Mouse (Mus musculus): Measurements from ENCODE around the gene Slc9a7.

Gene Slc9a7

GRCm38 (mm10) chrX:20161687-20162321, 129.8 kb downstream of the Slc9a7 start:
- ATAC-seq (ENCODE audit: insufficient number of reproducible peaks, low FRiP score, low TSS enrichment): no peak

DNA sequence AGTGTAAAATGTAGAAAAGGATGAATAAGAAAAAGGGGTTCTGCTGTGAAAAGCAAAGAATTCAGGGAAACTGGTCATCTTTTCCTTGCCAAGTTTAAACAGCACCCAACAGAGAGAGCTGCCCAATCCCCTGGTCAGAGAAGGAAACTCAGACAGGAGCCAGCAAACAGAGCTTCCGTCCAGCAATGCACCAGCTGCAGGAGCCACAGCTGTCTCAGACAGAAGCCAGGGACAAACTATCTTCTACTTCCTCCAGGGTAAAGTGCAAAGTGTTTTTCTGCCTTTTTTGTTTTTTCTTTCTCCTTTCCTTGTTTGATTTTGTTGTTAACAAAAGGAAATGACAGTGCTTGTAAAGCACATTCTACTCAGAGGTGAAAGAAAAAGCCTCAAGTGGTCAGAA, 131.3 kb downstream of the Slc9a7 start:
- no peak for ATAC-seq (ENCODE audit: insufficient number of reproducible peaks, low FRiP score, low TSS enrichment)

DNA sequence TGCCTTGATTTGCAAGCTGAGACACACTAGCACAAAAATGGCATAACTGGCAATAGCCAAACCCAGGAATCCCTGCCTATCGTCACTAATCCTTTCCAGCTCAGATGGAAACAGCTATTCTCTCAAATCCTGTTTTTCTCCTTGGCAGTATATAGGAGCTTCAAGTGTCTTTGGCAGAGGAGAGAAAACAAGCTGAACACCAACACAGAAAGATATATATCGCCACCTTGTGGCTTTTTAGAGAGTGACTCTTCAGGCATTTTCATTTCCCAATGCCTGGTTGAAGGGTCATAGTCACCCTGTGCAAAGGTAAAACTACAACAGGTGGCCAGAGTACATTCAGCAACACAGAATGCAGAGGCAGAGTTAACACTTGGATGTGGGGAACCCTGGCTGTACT, 134.1 kb downstream of the Slc9a7 start:
- peak; percentile 56; the same call in 1 of the 2 replicates for ATAC-seq (ENCODE audit: insufficient number of reproducible peaks, low FRiP score, low TSS enrichment)

DNA sequence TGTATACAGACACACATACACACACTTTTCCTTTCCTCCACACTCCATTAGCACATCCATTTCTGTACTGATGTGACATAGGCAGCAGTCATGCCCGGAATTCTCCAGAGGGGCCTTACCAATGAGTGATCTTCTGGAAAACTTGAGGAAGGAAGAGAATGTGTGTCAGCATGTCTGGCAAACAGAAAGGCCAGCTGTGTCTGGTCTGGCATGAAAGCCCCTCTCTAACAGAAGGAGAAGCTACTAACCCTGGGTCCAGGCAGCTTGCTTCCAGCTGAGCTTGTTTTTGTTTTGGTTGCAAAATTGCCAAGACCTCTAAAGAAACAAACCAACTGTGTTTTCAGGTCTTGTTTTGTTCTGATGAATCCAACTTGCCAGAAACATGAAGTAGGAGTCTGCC, 162.1 kb downstream of the Slc9a7 start:
- 0 out of 2 replicates have a peak, but pooled peaks have one; percentile 20 for ATAC-seq (ENCODE audit: insufficient number of reproducible peaks, low FRiP score, low TSS enrichment)

DNA sequence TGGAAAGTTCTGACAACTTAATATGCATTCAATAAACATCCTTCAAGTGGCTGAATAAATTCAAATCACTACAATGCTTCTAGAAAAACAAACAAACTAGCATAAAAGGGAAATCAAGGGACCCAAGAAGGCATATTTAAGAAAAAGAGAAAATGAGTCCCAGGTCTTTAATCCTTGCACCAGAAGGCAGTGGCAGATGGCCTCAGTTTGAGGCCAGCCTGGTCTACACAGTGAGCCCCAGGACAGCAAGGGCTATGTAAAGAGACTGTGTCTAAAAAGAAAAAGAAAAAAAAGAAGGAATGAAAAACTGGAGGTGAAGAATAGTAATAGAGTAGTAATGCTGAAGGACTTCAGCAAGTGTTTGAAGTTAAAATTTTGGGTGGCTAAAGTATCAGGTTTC, 162.7 kb downstream of the Slc9a7 start:
- no peak for ATAC-seq (ENCODE audit: insufficient number of reproducible peaks, low FRiP score, low TSS enrichment)

DNA sequence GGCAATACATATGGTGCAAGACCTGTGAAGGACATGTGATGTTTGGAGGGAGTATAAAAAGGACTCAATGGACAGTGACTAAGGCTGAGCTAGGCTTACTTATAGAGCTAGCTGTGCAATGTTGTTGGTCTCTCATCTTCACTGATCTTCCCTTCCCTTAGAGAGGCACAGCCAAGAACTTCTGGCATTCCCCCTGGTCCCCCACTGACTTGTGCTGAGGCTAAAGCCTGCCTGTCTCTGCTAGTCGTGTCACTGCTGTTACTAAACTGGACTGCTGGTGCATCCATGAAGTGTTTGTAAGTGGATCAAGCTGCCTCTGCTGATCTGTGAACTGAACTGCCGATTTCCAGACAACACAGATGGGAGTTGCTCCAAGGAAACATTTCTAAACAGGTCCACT, 166.1 kb downstream of the Slc9a7 start:
- no peak for ATAC-seq (ENCODE audit: insufficient number of reproducible peaks, low FRiP score, low TSS enrichment)

- ATAC-seq (ENCODE audit: insufficient number of reproducible peaks, low FRiP score, low TSS enrichment): no peak
Observed at GRCm38 (mm10) chrX:20117717-20118116, 173.9 kb downstream of the Slc9a7 start.

DNA sequence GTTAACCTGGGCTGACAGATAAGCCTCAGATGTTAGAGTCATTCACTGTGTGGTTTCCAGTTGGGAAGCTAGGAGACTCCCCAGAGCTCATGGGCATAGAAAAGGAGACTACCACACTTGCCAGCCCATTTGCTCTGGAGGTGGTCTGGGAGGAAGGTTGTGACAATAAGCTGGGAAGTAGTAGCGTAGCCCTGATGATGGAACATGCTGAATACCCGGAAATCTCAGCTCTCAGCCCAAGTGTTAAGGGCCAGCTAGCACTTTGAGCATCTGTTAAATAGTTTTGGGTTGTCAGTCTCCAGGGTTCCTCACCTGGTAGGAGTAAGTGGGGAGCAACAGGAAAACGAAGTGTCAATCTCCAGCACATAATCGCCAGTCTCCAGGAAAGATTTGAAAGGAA, 221.4 kb downstream of the Slc9a7 start:
- no peak for ATAC-seq (ENCODE audit: insufficient number of reproducible peaks, low FRiP score, low TSS enrichment)

GRCm38 (mm10) chrX:20066636-20067035, 225.0 kb downstream of the Slc9a7 start:
- ATAC-seq (ENCODE audit: insufficient number of reproducible peaks, low FRiP score, low TSS enrichment): no peak

GRCm38 (mm10) chrX:20061764-20062480, 229.7 kb downstream of the Slc9a7 start:
- ATAC-seq (ENCODE audit: insufficient number of reproducible peaks, low FRiP score, low TSS enrichment): peak; percentile 72; the same call in 1 of the 2 replicates

DNA sequence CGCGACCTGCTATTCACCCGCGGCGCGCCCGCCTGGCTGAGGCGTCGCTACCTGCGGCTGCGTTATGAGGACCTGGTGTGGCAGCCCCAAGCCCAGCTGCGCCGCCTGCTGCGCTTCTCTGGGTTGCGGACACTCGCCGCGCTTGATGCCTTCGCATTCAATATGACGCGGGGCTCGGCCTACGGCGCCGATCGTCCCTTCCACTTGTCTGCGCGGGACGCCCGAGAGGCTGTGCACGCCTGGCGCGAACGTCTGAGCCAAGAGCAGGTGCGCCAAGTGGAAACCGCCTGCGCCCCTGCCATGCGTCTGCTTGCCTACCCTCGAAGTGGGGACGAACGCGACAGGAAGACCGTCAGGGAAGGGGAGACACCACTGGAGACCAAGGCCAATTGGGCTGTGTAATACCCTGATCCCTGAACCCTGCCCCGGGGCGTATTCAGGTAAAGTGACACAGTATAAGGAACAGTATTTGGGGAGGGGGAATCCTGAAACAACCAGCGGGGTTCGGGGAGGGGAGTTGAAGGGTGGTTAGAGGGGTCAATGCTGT, 230.8 kb downstream of the Slc9a7 start:
- ATAC-seq (ENCODE audit: insufficient number of reproducible peaks, low FRiP score, low TSS enrichment): no peak

GRCm38 (mm10) chrX:20060096-20060768, 231.4 kb downstream of the Slc9a7 start:
- no peak for ATAC-seq (ENCODE audit: insufficient number of reproducible peaks, low FRiP score, low TSS enrichment)

DNA sequence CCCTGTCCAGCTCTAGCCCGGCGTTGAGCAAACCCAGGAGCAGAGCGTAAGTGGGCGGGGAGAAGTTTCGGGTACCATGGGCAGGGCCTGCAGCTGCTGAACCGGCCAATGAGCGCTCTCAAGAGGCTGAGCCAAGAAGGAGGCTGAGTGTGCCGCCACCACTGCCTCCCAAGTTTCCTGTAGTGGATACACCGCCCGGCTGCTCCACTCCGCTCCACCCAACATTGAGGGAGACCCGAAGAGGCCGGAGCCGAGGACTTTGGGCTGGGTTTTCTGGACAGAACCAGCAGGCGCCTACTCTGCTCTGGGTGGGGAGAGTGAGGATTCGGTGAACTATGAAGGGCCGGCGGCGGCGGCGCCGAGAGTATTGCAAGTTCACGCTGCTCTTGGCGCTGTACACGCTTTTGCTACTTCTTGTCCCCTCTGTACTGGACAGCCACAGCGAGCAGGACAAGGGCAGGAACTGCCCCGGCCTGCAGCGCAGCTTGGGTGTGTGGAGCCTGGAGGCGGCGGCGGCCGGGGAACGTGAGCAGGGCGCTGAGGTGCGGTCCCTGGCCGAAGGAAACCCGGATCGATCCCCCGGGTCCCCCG, 232.1 kb downstream of the Slc9a7 start, which contains the start of gene Chst7:
Gene Chst7 (plus strand): TSS at position 180 of the 591 bp plus-strand sequence.
- ATAC-seq (ENCODE audit: insufficient number of reproducible peaks, low FRiP score, low TSS enrichment): peak; percentile 68; the same call in 1 of the 2 replicates
